Mouse (Mus musculus): ENCODE data around the gene Jund. TPM values are rescaled to one million over a fixed set of nuclear protein-coding genes. Genes with fewer than 3 reads are reported as not detected.

Jund gene
- total and polyA plus RNA-seq, 3 experiments = 16.5 to 18.8 TPM; not detected in 1

- H3K4me3 ChIP-seq (ENCODE audit: control insufficient read depth in 1 of 2, insufficient read depth in 1 of 2, low read depth in 2 of 2, low read length in 2 of 2) = no peak overlapping the region
- no peaks in the 10 kb centered on the region for H3K27me3 ChIP-seq (ENCODE audit: control insufficient read depth in 1 of 2, insufficient read depth in 2 of 2, low read length in 2 of 2)
- H3K9me3 ChIP-seq (replicated peaks; ENCODE audit: insufficient read depth, low read length) = no peaks in the 10 kb centered on the region
- no peak overlapping the region for H3K9ac ChIP-seq (ENCODE audit: control insufficient read depth, low read depth, low read length, poor library complexity, severe bottlenecking)
- TF ChIP-seq CTCF (IDR thresholded peaks at IDR 0.05 in 2 of 3, conservative IDR thresholded peaks at IDR 0.05 in 1 of 3; ENCODE audit: control insufficient read depth in 1 of 3, insufficient read depth in 1 of 3, low read depth in 2 of 3, low read length in 3 of 3, poor library complexity in 1 of 3, severe bottlenecking in 1 of 3) (peak; percentile 83 to 95 (median 84)), SMC3 (IDR thresholded peaks at IDR 0.05; ENCODE audit: low read depth, low read length) (peak; percentile 68), CHD2 (IDR thresholded peaks at IDR 0.05; ENCODE audit: low read length) (no peak), RAD21 (IDR thresholded peaks at IDR 0.05; ENCODE audit: low read depth, low read length) (peak; percentile 57)
- peaks cover 2 to 19% of the 10 kb centered on the region in 2 experiments; a peak in 3 of 4 replicates for H3K36me3 ChIP-seq (ENCODE audit: control insufficient read depth in 1 of 2, insufficient read depth in 2 of 2, low read length in 2 of 2)
- H3K79me2 ChIP-seq (ENCODE audit: control insufficient read depth, insufficient read depth, low read length, poor library complexity) = no peaks in the 10 kb centered on the region
- H3K27ac ChIP-seq (ENCODE audit: control insufficient read depth, low read depth, low read length) = no peak overlapping the region
- peak; percentile 52 for DNase-seq (ENCODE audit: low read depth, low spot score)
- peaks cover 8 to 22% of the 10 kb centered on the region in 2 experiments for H3K4me1 ChIP-seq (ENCODE audit: control insufficient read depth in 1 of 2, insufficient read depth in 2 of 2, low read length in 2 of 2)
Observed at GRCm38 (mm10) chr8:70653226-70653625, 45.5 kb upstream of the Jund start.

- Histone ChIP-seq H3K27ac (ENCODE audit: control insufficient read depth, low read depth, low read length) (no peak overlapping the region), H3K9me3 (replicated peaks; ENCODE audit: insufficient read depth, low read length) (no peaks in the 10 kb centered on the region), H3K36me3 (ENCODE audit: control insufficient read depth in 1 of 2, insufficient read depth in 2 of 2, low read length in 2 of 2) (peaks cover 2 to 10% of the 10 kb centered on the region in 2 experiments; a peak in 3 of 4 replicates), H3K9ac (ENCODE audit: control insufficient read depth, low read depth, low read length, poor library complexity, severe bottlenecking) (no peak overlapping the region), H3K27me3 (ENCODE audit: control insufficient read depth in 1 of 2, insufficient read depth in 2 of 2, low read length in 2 of 2) (no peaks in the 10 kb centered on the region), H3K4me3 (ENCODE audit: control insufficient read depth in 1 of 2, insufficient read depth in 1 of 2, low read depth in 2 of 2, low read length in 2 of 2) (no peak overlapping the region), H3K79me2 (ENCODE audit: control insufficient read depth, insufficient read depth, low read length, poor library complexity) (no peaks in the 10 kb centered on the region), H3K4me1 (ENCODE audit: control insufficient read depth in 1 of 2, insufficient read depth in 2 of 2, low read length in 2 of 2) (peaks cover 10 to 19% of the 10 kb centered on the region in 2 experiments)
- TF ChIP-seq ETS1 (IDR thresholded peaks at IDR 0.05; ENCODE audit: low read depth, low read length) (no peak), USF2 (IDR thresholded peaks at IDR 0.05; ENCODE audit: borderline replicate concordance in 1 of 2, insufficient read depth in 1 of 2, low read depth in 1 of 2, low read length in 2 of 2) (no peak)
- DNase-seq (ENCODE audit: low read depth, low spot score) = no peak
Observed at GRCm38 (mm10) chr8:70654121-70654520, 44.6 kb upstream of the Jund start.

DNA sequence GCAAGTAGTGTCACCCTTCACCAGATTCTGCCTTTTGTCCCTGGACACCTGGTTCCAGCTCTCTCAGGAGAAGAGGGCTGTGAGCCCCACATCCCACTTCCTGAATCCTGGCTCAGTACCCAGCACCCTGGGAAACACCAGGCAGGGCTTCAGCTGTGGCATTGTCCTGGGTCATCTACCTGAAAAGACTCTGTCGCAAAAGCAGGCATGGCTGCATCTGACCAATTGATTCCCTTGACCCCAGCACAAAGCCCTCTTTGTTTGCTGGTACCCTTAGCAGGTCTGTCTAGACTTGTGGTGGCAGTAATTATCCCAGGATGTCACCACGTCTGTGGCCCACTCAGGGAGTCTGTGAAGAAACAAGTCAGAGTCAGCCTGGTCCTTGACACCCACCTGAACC is 43.3 kb upstream of the Jund start:
- H3K27me3 ChIP-seq (ENCODE audit: control insufficient read depth in 1 of 2, insufficient read depth in 2 of 2, low read length in 2 of 2) = no peaks in the 10 kb centered on the region
- H3K36me3 ChIP-seq (ENCODE audit: control insufficient read depth in 1 of 2, insufficient read depth in 2 of 2, low read length in 2 of 2) = peaks cover 0 to 2% of the 10 kb centered on the region in 2 experiments; a peak in 1 of 4 replicates
- no peaks in the 10 kb centered on the region for H3K79me2 ChIP-seq (ENCODE audit: control insufficient read depth, insufficient read depth, low read length, poor library complexity)
- H3K4me3 ChIP-seq (ENCODE audit: control insufficient read depth in 1 of 2, insufficient read depth in 1 of 2, low read depth in 2 of 2, low read length in 2 of 2) = no peak overlapping the region
- TF ChIP-seq NELFE (IDR thresholded peaks at IDR 0.05; ENCODE audit: low read depth, low read length) = no peak
- H3K9me3 ChIP-seq (replicated peaks; ENCODE audit: insufficient read depth, low read length) = no peaks in the 10 kb centered on the region
- no peak for DNase-seq (ENCODE audit: low read depth, low spot score)
- H3K27ac ChIP-seq (ENCODE audit: control insufficient read depth, low read depth, low read length) = no peak overlapping the region
- peaks cover 4 to 8% of the 10 kb centered on the region in 2 experiments; a peak in 3 of 4 replicates for H3K4me1 ChIP-seq (ENCODE audit: control insufficient read depth in 1 of 2, insufficient read depth in 2 of 2, low read length in 2 of 2)
- H3K9ac ChIP-seq (ENCODE audit: control insufficient read depth, low read depth, low read length, poor library complexity, severe bottlenecking) = no peak overlapping the region

GRCm38 (mm10) chr8:70656193-70656790 is 42.5 kb upstream of the Jund start:
- Histone ChIP-seq H3K27ac (ENCODE audit: control insufficient read depth, low read depth, low read length) (no peak overlapping the region), H3K79me2 (ENCODE audit: control insufficient read depth, insufficient read depth, low read length, poor library complexity) (no peaks in the 10 kb centered on the region), H3K4me1 (ENCODE audit: control insufficient read depth in 1 of 2, insufficient read depth in 2 of 2, low read length in 2 of 2) (peaks cover 4 to 9% of the 10 kb centered on the region in 2 experiments; a peak in 3 of 4 replicates), H3K4me3 (ENCODE audit: control insufficient read depth in 1 of 2, insufficient read depth in 1 of 2, low read depth in 2 of 2, low read length in 2 of 2) (no peak overlapping the region), H3K36me3 (ENCODE audit: control insufficient read depth in 1 of 2, insufficient read depth in 2 of 2, low read length in 2 of 2) (peaks cover 0 to 2% of the 10 kb centered on the region in 2 experiments; a peak in 1 of 4 replicates), H3K9ac (ENCODE audit: control insufficient read depth, low read depth, low read length, poor library complexity, severe bottlenecking) (no peak overlapping the region), H3K9me3 (replicated peaks; ENCODE audit: insufficient read depth, low read length) (no peaks in the 10 kb centered on the region), H3K27me3 (ENCODE audit: control insufficient read depth in 1 of 2, insufficient read depth in 2 of 2, low read length in 2 of 2) (no peaks in the 10 kb centered on the region)
- no peak for DNase-seq (ENCODE audit: low read depth, low spot score)
- TF ChIP-seq UBTF (IDR thresholded peaks at IDR 0.05; ENCODE audit: borderline replicate concordance, insufficient read depth, low read depth, low read length) = no peak
- TF ChIP-seq MAX (IDR thresholded peaks at IDR 0.05; ENCODE audit: low read length) = no peak
- TF ChIP-seq EP300 (IDR thresholded peaks at IDR 0.05; ENCODE audit: low read depth in 1 of 2, low read length in 2 of 2) = no peak
- no peak for TF ChIP-seq POLR2AphosphoS2 (IDR thresholded peaks at IDR 0.05; ENCODE audit: low read length)
- no peak for TF ChIP-seq TCF12 (IDR thresholded peaks at IDR 0.05; ENCODE audit: low read depth, low read length)
- TF ChIP-seq NRF1 (IDR thresholded peaks at IDR 0.05; ENCODE audit: insufficient read depth, low read depth, low read length, poor library complexity, severe bottlenecking) = no peak
- TF ChIP-seq MYB (IDR thresholded peaks at IDR 0.05; ENCODE audit: low read depth, low read length) = no peak
- TF ChIP-seq MAZ (IDR thresholded peaks at IDR 0.05; ENCODE audit: low read depth, low read length) = no peak
- no peak for TF ChIP-seq POLR2AphosphoS5 (IDR thresholded peaks at IDR 0.05; ENCODE audit: borderline replicate concordance, low read depth, low read length)
- TF ChIP-seq SIN3A (IDR thresholded peaks at IDR 0.05; ENCODE audit: low read length) = no peak
- TF ChIP-seq CHD2 (IDR thresholded peaks at IDR 0.05; ENCODE audit: low read length) = no peak
- no peak for TF ChIP-seq RAD21 (IDR thresholded peaks at IDR 0.05; ENCODE audit: low read depth, low read length)
- TF ChIP-seq ZKSCAN1 (IDR thresholded peaks at IDR 0.05; ENCODE audit: low read depth, low read length) = no peak
- no peak for TF ChIP-seq CTCF (IDR thresholded peaks at IDR 0.05 in 2 of 3, conservative IDR thresholded peaks at IDR 0.05 in 1 of 3; ENCODE audit: control insufficient read depth in 1 of 3, insufficient read depth in 1 of 3, low read depth in 2 of 3, low read length in 3 of 3, poor library complexity in 1 of 3, severe bottlenecking in 1 of 3)
- no peak for TF ChIP-seq ETS1 (IDR thresholded peaks at IDR 0.05; ENCODE audit: low read depth, low read length)

Data from MEL (cell line).